Mouse (Mus musculus) bone marrow, adult 2 months (tissue): Measurements from ENCODE around the gene Fbxo27. TPM values are rescaled to one million over a fixed set of nuclear protein-coding genes. Genes with fewer than 3 reads are reported as not detected.

Experiments
- H3K27ac ChIP-seq: fragments of 200-500 bp; 2 replicates; pipeline ENCODE4 v1.5.1; 2012; ENCODE audit warnings: low read depth, mild to moderate bottlenecking, control low read depth, inconsistent platforms, low read length; ENCODE audit not compliant: control insufficient read depth, poor library complexity, insufficient read depth
- H3K4me1 ChIP-seq: fragments of 200-500 bp; 2 replicates; pipeline ENCODE4 v1.6.1; 2011; ENCODE audit warnings: low read length; ENCODE audit not compliant: control insufficient read depth, insufficient read depth
- H3K4me3 ChIP-seq: fragments of 200-500 bp; replicated peaks from 2 replicates; pipeline ENCODE3; 2011; ENCODE audit warnings: mild to moderate bottlenecking, low read depth, low read length, control low read depth; ENCODE audit not compliant: control insufficient read depth
- CTCF ChIP-seq: fragments of 200-500 bp; IDR thresholded peaks from 2 replicates; pipeline ENCODE4 v1.5.1; 2011; ENCODE audit warnings: low read length, control low read depth; ENCODE audit not compliant: control insufficient read depth, insufficient read depth
- POLR2A ChIP-seq: fragments of 200-500 bp; IDR thresholded peaks from 2 replicates; pipeline ENCODE4 v1.6.1; 2011; ENCODE audit warnings: low read depth, mild to moderate bottlenecking, control low read depth, low read length, borderline replicate concordance; ENCODE audit not compliant: control insufficient read depth
- WGBS: fragments of 180-500 bp; shearing (Covaris S2); methylation state at CpG from one replicate; pipeline ENCODE4 v1.1.7; 2018; 5-methylcytosine and 5-hydroxymethylcytosine counted together
- polyA plus RNA-seq: library from polyadenylated mRNA; stranded (reverse); fragments of >200 nt; gene quantifications from 2 replicates; pipeline ENCODE4 v1.2.4, GENCODE M21; 2011; ENCODE audit warnings: low replicate concordance; ENCODE audit not compliant: missing spikeins, insufficient read depth, insufficient read length

The Fbxo27 gene
- polyA plus RNA-seq, 1 experiment, result 1.5 TPM

- peak within 1 kb of the TSS; percentile 67 for H3K4me3 ChIP-seq
- no peaks in the 10 kb centered on the region; the same call in 1 of the 2 replicates for H3K4me1 ChIP-seq
- peak within 1 kb of the TSS; percentile 20; the same call in 1 of the 2 replicates for H3K27ac ChIP-seq
- WGBS, result 4% methylated on average over 36 of the region's 36 CpGs
- no peak for TF ChIP-seq POLR2A
- no peak for TF ChIP-seq CTCF
Measured at GRCm38 (mm10) chr7:28716590-28717281, 24.1 kb downstream of the Fbxo27 start, which contains the start of gene Fbxo17. Fbxo17 (plus strand) TSS chr7:28716804.

DNA sequence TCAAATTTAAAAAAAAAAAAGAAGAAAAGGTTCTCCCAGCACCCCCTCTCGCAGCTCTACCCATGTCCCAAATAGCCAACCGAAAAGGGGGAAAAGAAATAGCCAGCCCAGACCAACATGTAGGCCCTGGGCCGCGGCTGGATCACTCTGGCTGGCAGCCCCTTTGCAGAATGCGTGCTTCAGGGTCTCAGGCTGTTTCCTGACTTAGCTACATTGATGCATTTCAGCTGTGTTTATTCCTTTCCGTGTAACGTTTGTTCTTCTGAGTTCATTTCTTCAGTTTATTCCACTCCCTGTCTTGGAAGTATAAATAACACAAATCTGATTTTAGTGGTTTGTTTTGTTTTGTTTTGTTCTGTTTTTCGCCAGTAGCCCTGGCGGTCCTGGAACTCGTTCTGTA lies 25.1 kb downstream of the Fbxo27 start:
- no peak overlapping the region for H3K27ac ChIP-seq
- no peaks in the 10 kb centered on the region; the same call in 1 of the 2 replicates for H3K4me1 ChIP-seq
- TF ChIP-seq CTCF (no peak), POLR2A (no peak)
- H3K4me3 ChIP-seq, result no peak overlapping the region
- WGBS, result 82% methylated on average over 10 of the region's 10 CpGs

GRCm38 (mm10) chr7:28719159-28719558 lies 26.5 kb downstream of the Fbxo27 start:
- Histone ChIP-seq H3K4me3 (no peak overlapping the region), H3K27ac (no peak overlapping the region), H3K4me1 (no peaks in the 10 kb centered on the region; the same call in 1 of the 2 replicates)
- TF ChIP-seq CTCF, result no peak
- no peak for TF ChIP-seq POLR2A
- 71% methylated on average over 4 of the region's 4 CpGs for WGBS

DNA sequence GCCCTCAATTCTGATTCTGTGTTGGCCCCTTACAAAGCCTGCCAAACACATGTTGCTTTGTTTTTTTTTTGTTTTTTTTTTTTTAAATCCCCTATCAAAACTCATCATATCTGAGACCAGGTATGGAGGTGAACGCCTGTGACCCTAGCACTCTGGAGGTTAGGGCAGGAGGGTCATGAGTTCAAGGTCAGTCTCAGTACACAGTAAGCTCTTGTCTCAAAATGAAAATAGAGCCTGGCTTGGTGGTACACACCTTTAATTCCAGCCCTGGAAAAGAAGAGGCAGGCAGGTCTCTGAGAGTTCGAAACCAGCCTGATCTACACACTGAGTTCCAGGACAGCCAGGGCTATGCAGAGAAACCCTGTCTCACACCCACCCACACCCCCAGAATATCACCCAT lies 27.0 kb downstream of the Fbxo27 start:
- TF ChIP-seq POLR2A, result no peak
- no peak for TF ChIP-seq CTCF
- Histone ChIP-seq H3K27ac (no peak overlapping the region), H3K4me1 (no peaks in the 10 kb centered on the region; the same call in 1 of the 2 replicates), H3K4me3 (no peak overlapping the region)
- 70% methylated on average over 2 of the region's 2 CpGs for WGBS

DNA sequence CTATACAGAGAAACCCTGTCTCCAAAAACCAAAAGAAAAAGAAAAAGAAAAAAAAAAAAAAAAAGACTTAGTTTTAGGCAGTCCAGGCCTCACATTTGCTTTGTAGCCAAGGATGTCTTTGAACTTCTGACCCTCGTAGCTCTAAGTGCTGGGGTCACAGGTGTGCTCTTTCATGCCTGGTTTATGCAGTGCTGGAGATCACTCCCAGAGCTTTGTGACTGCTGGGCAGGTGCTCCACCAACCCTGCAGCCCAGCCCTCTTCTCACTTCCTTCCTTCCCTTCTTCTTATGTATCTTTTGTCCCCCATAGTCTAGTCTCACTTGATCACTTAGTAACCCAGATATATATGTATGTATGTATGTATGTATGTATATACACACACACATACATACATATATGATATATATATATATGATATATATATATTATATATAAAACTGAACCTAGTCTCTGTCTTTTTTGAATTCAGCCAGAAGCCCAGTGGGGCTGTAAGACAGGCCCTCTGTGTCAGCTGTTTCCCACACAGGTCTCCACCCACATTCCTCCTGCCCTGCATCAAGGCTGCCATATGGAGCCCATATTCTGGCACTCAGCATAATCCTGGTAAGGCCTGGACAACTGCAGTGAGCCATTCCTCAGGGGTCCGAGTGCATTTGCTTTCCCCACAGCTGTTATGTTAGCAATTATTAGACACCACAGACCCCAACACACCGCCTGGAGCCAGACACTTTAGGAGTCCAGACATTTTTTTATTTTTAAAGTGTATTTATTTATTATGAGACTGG lies 28.3 kb downstream of the Fbxo27 start:
- WGBS, result 81% methylated on average over 3 of the region's 3 CpGs
- no peak for TF ChIP-seq POLR2A
- no peak for TF ChIP-seq CTCF
- Histone ChIP-seq H3K4me3 (no peak overlapping the region), H3K27ac (no peak overlapping the region), H3K4me1 (no peaks in the 10 kb centered on the region; the same call in 1 of the 2 replicates)

DNA sequence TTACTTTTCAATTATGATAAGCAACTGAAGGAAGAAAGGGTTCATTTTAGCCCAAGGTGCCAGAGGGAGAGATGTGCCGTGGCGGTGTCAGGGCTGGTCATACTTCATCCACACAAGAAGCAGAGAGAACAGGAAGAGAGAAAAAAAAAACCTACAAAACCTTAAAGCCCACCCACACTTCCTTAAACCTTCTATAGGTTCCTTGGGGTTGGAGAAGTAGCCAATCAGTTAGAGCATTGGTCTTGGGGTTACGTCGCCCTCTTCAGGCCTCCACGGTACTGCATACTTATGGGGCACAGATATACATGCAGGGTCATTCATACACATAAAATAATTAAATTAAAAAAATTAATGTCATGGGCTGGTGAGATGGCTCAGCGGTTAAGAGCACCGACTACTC lies 29.4 kb downstream of the Fbxo27 start:
- no peaks in the 10 kb centered on the region for H3K4me1 ChIP-seq
- 85% methylated on average over 7 of the region's 7 CpGs for whole genome bisulfite sequencing
- H3K4me3 ChIP-seq, result no peak overlapping the region
- no peak overlapping the region for H3K27ac ChIP-seq
- TF ChIP-seq CTCF (peak; percentile 36; the same call in 1 of the 2 replicates), POLR2A (no peak)

- H3K4me1 ChIP-seq, result no peaks in the 10 kb centered on the region
- WGBS, result 89% methylated on average over 2 of the region's 2 CpGs
- no peak overlapping the region for H3K4me3 ChIP-seq
- no peak overlapping the region for H3K27ac ChIP-seq
- no peak for TF ChIP-seq CTCF
- TF ChIP-seq POLR2A, result no peak
Measured at GRCm38 (mm10) chr7:28724613-28725012, 32.0 kb downstream of the Fbxo27 start.

DNA sequence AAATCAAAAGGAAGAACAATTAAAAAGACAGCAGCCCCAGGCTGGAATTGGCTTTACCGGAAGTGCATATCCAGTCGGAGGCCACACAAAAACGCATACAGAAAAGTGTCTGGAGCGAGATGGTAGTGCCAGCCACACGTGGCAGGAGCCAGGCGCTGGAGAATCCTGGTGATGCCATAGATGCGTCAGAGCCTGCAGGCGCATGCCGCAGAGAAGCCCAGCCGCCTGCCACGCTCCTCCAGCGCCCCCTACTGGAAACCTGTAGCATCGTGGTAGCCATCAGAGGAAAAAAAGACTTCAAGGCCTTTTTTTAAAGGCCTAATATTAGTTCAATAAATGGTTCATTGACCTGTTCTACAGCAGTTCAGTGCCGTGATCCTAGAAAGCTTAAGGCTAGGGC lies 34.0 kb downstream of the Fbxo27 start:
- peak; percentile 83 for TF ChIP-seq CTCF
- peak; percentile 31; the same call in 1 of the 2 replicates for TF ChIP-seq POLR2A
- Histone ChIP-seq H3K27ac (no peak overlapping the region; the same call in 1 of the 2 replicates), H3K4me1 (no peaks in the 10 kb centered on the region), H3K4me3 (no peak overlapping the region)
- WGBS, result 16% methylated on average over 14 of the region's 14 CpGs
